Mouse (Mus musculus) G1E (cell line): Measurements from ENCODE around the gene Hrk.

ENCODE experiments used
- CTCF ChIP-seq: IDR thresholded peaks from 2 replicates; pipeline ENCODE4 v1.5.1; 2012; ENCODE audit warnings: low read depth, low read length, inconsistent platforms, mixed read lengths
- GATA1 ChIP-seq: IDR thresholded peaks from 2 replicates; pipeline ENCODE4 v1.6.1; 2012; ENCODE audit warnings: borderline replicate concordance, low read length, inconsistent platforms, mixed read lengths
- POLR2AphosphoS5 ChIP-seq: IDR thresholded peaks from 2 replicates; pipeline ENCODE4 v1.6.1; 2012; ENCODE audit warnings: low read depth, low read length, inconsistent platforms; ENCODE audit not compliant: insufficient replicate concordance

- no peak for TF ChIP-seq CTCF
- TF ChIP-seq POLR2AphosphoS5: no peak
- TF ChIP-seq GATA1: no peak
Observed at GRCm38 (mm10) chr5:118155565-118155947, 8.9 kb upstream of the Hrk start.
